Mouse (Mus musculus) hindbrain, embryonic 16.5 days (tissue): ENCODE measurements around the gene Parp12. TPM values are rescaled to one million over a fixed set of nuclear protein-coding genes. Genes with fewer than 3 reads are reported as not detected.

Experiments used
- ATAC-seq: fragments of 200-750 bp; cut with Nextera tagmentation; 2 replicates; pipeline ENCODE4 v1.8.0; 2017; ENCODE audit warnings: moderate TSS enrichment, moderate library complexity
- H3K27ac ChIP-seq: fragments of 300-500 bp; sonication (generic); 2 replicates; pipeline ENCODE4 v1.5.1; 2014; ENCODE audit warnings: low read depth, mild to moderate bottlenecking, control low read depth, low read length, moderate library complexity
- H3K27me3 ChIP-seq: fragments of 300-500 bp; sonication (generic); replicated peaks from 2 replicates; pipeline ENCODE4 v1.6.1; 2014; ENCODE audit warnings: low read length; ENCODE audit not compliant: control insufficient read depth, insufficient read depth
- H3K36me3 ChIP-seq: fragments of 300-500 bp; sonication (generic); 2 replicates; pipeline ENCODE4 v1.6.1; 2014; ENCODE audit warnings: mild to moderate bottlenecking, low read length, moderate library complexity, mixed read lengths; ENCODE audit not compliant: control insufficient read depth, insufficient read depth
- H3K4me1 ChIP-seq: fragments of 300-500 bp; sonication (generic); 2 replicates; pipeline ENCODE4 v1.6.1; 2014; ENCODE audit warnings: low read depth, low read length; ENCODE audit not compliant: control insufficient read depth, insufficient read depth
- H3K4me2 ChIP-seq: fragments of 300-500 bp; sonication (generic); 2 replicates; pipeline ENCODE4 v1.6.1; 2014; ENCODE audit warnings: mild to moderate bottlenecking, low read length, control low read depth, moderate library complexity
- H3K4me3 ChIP-seq: fragments of 300-500 bp; sonication (generic); 2 replicates; pipeline ENCODE4 v1.5.1; 2014; ENCODE audit warnings: mild to moderate bottlenecking, low read length, control low read depth, moderate library complexity
- H3K9ac ChIP-seq: fragments of 300-500 bp; sonication (generic); 2 replicates; pipeline ENCODE4 v1.6.1; 2014; ENCODE audit warnings: low read depth, mild to moderate bottlenecking, control low read depth, low read length, moderate library complexity
- H3K9me3 ChIP-seq: fragments of 300-500 bp; sonication (generic); 2 replicates; pipeline ENCODE4 v1.6.1; 2014; ENCODE audit warnings: mild to moderate bottlenecking, low read length, moderate library complexity; ENCODE audit not compliant: control insufficient read depth
- WGBS: fragments of 180-500 bp; shearing (Covaris S2); extraction: QIAGEN DNeasy Blood & Tissue Kit; methylation state at CpG from one replicate; pipeline ENCODE4 v1.1.7; 2014; 5-methylcytosine and 5-hydroxymethylcytosine counted together
- polyA plus RNA-seq: library from polyadenylated mRNA; unstranded; fragments of >200 nt; fragmentation: Nextera tagmentation; extraction: Ambion mirVana; gene quantifications from 2 replicates; pipeline ENCODE4 v1.2.1, GENCODE M21; 2015

Parp12 gene
- polyA plus RNA-seq, 1 experiment from 2014 or later, result 2.4 TPM

DNA sequence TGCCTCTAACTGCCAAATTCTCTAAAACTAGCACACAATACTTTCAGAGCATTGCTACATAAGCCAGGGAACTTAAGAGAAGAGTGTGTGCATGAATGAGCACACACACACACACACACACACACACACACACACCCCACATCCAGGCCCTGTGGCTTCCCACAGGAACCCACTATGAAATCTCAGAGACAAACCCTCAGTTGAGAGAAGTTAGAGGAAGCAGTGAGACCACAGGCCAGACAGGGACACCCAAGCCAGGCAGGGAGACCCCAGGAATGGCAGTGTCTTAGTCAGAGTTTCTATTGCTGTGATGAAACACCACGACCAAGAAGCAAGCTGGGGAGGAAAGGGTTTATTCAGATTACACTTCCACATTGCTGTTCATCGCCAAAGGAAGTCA, 54.6 kb downstream of the Parp12 start:
- Histone ChIP-seq H3K9me3 (no peaks in the 10 kb centered on the region), H3K9ac (no peak overlapping the region), H3K27ac (no peak overlapping the region), H3K4me1 (peaks cover 3% of the 10 kb centered on the region), H3K4me2 (no peak overlapping the region), H3K4me3 (no peak overlapping the region), H3K36me3 (no peaks in the 10 kb centered on the region), H3K27me3 (no peaks in the 10 kb centered on the region)
- WGBS, result 50% methylated on average over 2 of the region's 2 CpGs
- ATAC-seq, result no peak

DNA sequence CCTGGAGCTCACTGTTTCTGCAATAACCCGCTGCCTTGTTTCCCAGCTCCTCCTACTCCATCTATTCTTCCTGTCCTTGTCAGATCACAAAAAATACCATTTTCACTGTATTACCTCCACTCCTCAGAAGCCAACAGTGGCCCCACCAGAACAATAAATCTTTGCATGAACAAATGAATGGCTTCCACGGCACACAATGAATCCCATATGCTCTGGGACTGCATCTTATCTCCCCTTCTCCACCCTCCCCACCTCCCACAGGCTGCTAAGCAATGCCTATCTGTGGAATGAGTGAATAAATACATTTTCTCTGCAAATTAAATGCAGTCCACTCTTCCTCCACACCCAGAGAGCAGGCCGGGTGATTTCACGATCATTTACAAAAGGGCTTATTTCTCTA, 57.0 kb downstream of the Parp12 start:
- Histone ChIP-seq H3K27ac (peak overlapping the region; percentile 29), H3K36me3 (no peaks in the 10 kb centered on the region), H3K4me2 (no peak overlapping the region), H3K4me1 (no peaks in the 10 kb centered on the region; the same call in none of the 2 replicates), H3K9ac (no peak overlapping the region), H3K9me3 (no peaks in the 10 kb centered on the region), H3K4me3 (no peak overlapping the region), H3K27me3 (no peaks in the 10 kb centered on the region)
- ATAC-seq, result peak; percentile 55
- 29% methylated on average over 4 of the region's 4 CpGs for WGBS

DNA sequence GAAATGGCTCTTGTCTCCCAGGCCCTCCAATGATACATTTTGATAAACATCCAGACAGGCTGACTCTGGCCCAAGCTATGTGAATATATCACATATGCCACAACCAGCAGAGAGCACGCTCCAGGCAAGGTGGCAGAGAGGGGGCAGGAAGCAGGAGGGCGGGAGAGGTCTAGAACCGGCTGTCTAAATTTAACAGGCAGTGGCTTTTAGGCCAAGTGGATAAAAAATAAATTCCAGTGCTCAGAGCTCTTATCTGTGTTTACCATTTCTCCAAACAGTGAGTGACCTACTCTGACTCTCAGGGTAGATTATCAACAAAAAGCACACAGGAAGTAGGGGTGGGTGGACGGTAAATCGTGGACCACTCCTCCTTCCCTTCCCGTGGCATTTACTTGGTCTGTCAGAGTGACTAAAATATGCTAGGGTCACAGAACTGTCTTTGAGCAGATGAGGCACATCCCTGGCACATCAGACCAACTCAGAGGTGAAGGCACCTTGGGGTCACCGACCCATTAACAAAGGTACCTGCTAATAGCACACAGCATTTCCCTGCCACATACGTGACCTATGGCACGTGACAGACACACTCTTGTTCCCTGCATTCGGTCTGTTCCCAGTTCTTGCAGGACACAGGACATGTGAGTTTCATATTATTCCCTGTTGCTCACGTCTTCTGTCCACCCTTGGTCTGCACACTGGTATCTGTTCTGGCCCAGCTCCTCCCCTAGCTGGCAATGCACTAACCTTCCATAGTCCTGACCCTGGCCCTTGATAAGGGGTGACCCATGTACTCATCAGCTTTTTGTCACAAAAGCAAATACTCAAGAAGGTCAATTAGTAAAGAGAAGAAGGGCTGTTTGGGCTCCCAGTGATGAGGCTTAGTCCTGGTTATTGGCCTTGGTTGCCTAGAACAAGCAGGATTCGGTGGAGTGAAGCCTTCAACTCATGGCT, 58.3 kb downstream of the Parp12 start:
- H3K4me2 ChIP-seq, result no peak overlapping the region
- WGBS, result 91% methylated on average over 12 of the region's 12 CpGs
- ATAC-seq, result no peak
- no peaks in the 10 kb centered on the region for H3K36me3 ChIP-seq
- peaks cover 4% of the 10 kb centered on the region for H3K4me1 ChIP-seq
- H3K27ac ChIP-seq, result no peak overlapping the region
- no peak overlapping the region for H3K4me3 ChIP-seq
- H3K9ac ChIP-seq, result no peak overlapping the region
- H3K27me3 ChIP-seq, result no peaks in the 10 kb centered on the region
- H3K9me3 ChIP-seq, result no peaks in the 10 kb centered on the region

DNA sequence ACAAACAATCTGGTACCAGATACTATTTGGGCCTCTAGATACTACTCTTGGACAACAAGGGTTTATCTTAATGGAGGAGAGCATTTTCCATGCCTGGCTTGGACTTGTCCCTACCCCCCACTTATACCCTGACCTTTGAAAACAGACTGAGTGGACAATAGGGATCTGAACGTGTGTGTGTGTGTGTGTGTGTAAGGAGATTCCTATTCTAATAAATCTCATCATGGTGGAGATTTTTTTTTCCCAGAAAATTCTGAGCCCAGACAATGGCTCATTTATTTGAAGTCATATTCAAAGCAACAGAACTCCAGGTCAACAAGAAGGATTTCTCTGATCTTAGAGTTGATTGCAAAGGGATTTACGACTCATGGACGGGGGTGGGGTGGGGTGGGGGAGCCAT, 59.2 kb downstream of the Parp12 start:
- no peak for ATAC-seq
- H3K4me1 ChIP-seq, result peaks cover 8% of the 10 kb centered on the region
- 79% methylated on average over 3 of the region's 3 CpGs for WGBS
- no peak overlapping the region for H3K4me2 ChIP-seq
- no peaks in the 10 kb centered on the region for H3K9me3 ChIP-seq
- H3K4me3 ChIP-seq, result no peak overlapping the region
- no peaks in the 10 kb centered on the region for H3K27me3 ChIP-seq
- no peak overlapping the region for H3K9ac ChIP-seq
- H3K27ac ChIP-seq, result no peak overlapping the region
- H3K36me3 ChIP-seq, result no peaks in the 10 kb centered on the region

DNA sequence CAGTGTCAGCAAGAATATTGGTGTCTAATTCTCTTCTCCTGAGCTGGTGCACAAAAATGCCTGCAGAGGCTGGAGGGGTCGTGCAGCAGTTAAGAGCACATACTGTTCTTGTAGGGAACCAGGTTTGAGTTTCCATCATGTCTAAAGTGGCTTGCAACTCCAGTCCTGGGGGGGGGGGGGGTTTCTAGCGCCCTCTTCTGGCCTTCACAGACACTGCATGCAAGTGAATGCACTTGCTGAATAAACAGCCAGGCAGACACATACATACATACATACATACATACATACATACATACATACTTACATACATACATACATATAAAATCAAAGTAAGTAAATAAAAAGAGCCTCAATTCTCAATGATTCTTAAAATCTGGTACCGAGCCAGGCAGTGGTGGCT, 59.8 kb downstream of the Parp12 start:
- no peak overlapping the region for H3K4me2 ChIP-seq
- WGBS, result 54% methylated on average over 3 of the region's 3 CpGs
- H3K4me3 ChIP-seq, result no peak overlapping the region
- no peaks in the 10 kb centered on the region for H3K36me3 ChIP-seq
- H3K27ac ChIP-seq, result no peak overlapping the region
- H3K9ac ChIP-seq, result no peak overlapping the region
- no peak for ATAC-seq
- no peaks in the 10 kb centered on the region for H3K27me3 ChIP-seq
- H3K4me1 ChIP-seq, result peaks cover 8% of the 10 kb centered on the region
- no peaks in the 10 kb centered on the region for H3K9me3 ChIP-seq

DNA sequence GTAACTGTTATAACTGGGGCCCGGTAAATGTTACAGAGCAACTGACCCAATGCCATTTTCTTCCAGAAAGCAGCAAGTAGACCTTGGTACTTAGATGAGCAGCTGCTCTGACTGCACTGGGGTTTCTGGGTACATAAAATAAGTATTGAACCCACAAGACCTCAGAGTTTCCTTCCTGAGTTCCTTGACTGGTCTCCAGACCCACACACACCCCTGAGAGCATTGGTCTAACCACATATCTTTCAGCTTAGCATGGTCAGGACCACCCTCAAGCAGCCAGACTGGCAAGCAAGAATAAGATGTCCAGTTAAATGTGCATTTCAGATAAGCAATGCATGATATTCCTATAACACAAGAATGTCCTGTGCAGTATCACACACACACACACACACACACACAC, 61.0 kb downstream of the Parp12 start:
- Histone ChIP-seq H3K9ac (no peak overlapping the region), H3K36me3 (no peaks in the 10 kb centered on the region), H3K4me1 (peaks cover 8% of the 10 kb centered on the region), H3K4me3 (no peak overlapping the region), H3K9me3 (no peaks in the 10 kb centered on the region), H3K27me3 (no peaks in the 10 kb centered on the region), H3K4me2 (no peak overlapping the region), H3K27ac (no peak overlapping the region)
- no peak for ATAC-seq
- WGBS, result 96% methylated on average over 1 of the region's 1 CpGs

DNA sequence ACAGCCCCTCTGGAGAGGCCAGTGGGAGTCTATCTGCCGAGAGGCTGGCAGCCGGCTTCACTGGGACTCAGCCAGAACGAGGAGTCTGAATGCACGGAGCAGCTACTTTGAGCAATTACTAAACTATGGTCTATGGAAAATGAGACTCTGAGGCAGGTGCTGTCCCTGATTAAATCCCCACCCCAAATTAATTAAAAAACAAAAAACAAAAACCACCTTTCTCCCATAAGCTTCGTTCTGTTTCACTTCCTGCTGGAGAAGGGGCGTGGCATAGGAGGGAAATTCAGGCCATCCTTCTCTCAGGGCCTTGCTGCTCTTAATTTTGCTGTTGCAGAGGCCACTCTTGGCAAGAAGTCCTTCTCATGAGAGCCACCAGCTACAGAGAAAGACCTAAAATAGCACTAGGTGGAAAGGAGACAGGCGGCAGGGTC, 62.3 kb downstream of the Parp12 start:
- WGBS, result 48% methylated on average over 7 of the region's 7 CpGs
- H3K9ac ChIP-seq, result 0 out of 2 replicates have a peak overlapping the region, but pooled peaks have one; percentile 13
- H3K36me3 ChIP-seq, result no peaks in the 10 kb centered on the region
- H3K4me1 ChIP-seq, result peaks cover 8% of the 10 kb centered on the region
- no peak overlapping the region for H3K4me3 ChIP-seq
- H3K4me2 ChIP-seq, result no peak overlapping the region
- no peak for ATAC-seq
- H3K9me3 ChIP-seq, result no peaks in the 10 kb centered on the region
- no peaks in the 10 kb centered on the region for H3K27me3 ChIP-seq
- H3K27ac ChIP-seq, result no peak overlapping the region

DNA sequence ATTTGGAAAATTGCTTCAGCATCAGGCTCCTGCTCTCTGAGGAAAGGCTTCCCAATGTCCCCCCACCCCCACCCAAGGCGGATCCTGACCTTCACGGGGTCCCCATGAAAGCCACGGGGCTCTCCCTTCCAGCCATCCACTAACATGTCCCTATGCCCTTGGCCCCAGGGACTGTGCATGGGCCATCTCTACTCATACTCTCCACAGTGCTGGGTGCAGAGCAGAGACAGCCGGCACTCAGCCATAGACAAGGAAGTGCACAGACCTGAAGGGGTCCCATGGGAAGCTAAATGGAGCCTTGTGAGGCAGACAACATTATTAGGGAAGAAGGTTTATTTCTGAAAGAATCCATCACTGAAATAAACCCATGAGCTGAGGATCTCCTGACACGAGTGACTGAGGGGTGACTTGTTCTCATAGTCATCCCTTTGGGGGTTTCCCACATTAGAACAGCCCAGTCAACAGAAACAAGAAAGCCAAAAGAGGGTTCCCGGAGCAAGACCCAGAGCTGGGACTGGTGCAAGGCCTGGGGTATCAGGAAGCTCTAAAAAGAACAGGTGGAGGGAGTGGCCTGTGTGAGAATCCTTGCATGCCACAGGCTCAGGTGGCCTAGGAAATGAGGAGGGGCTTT, 63.2 kb downstream of the Parp12 start:
- Histone ChIP-seq H3K27me3 (no peaks in the 10 kb centered on the region), H3K27ac (no peak overlapping the region), H3K4me3 (no peak overlapping the region), H3K4me1 (peaks cover 8% of the 10 kb centered on the region), H3K9me3 (no peaks in the 10 kb centered on the region), H3K36me3 (no peaks in the 10 kb centered on the region), H3K4me2 (no peak overlapping the region), H3K9ac (no peak overlapping the region)
- 73% methylated on average over 6 of the region's 6 CpGs for WGBS
- ATAC-seq, result peak; percentile 50; the same call in 1 of the 2 replicates

DNA sequence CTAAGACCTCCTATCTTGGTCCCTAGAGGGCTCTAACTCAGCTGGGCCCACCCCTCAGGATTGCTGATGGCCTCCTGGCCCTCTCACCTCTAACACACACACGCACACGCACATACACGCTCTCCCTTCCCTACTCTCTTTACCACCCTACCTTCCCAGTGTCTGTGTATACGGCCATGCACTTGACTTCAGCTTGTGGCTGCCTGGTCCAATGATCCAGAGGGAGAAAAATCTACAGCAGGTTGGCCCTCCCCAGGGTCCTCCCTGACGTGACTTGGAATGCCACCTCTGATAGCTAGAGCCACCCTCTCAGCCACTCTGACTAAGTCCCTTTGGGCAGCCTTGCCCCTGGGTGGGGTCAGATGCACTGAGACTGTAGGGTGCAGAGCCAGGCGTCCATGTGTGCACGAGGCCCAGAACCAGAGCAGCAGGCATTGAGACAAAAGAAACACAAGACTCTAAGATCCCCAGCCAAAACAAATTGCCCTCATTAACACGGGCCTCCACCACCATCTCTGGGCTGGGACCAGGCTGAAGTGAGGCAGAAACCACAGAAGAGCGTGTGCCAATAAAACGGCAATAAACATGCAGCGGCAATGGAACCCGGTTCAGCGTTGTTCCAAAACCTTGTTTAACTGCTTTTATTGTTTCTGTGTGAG, 63.8 kb downstream of the Parp12 start:
- Histone ChIP-seq H3K4me1 (peaks cover 9% of the 10 kb centered on the region), H3K27ac (peak overlapping the region; percentile 37; the same call in 1 of the 2 replicates), H3K9me3 (no peaks in the 10 kb centered on the region), H3K36me3 (no peaks in the 10 kb centered on the region), H3K9ac (0 out of 2 replicates have a peak overlapping the region, but pooled peaks have one; percentile 13), H3K27me3 (no peaks in the 10 kb centered on the region), H3K4me3 (no peak overlapping the region), H3K4me2 (no peak overlapping the region)
- 67% methylated on average over 13 of the region's 13 CpGs for WGBS
- peak; percentile 51 for ATAC-seq
